8 mouse cellular contexts compared by ENCODE assay signal in genomic region chr6:113333137-113333950, GRCm38 (mm10). TPM values are rescaled to one million over a fixed set of nuclear protein-coding genes. Genes with fewer than 3 reads are reported as not detected.
DNase-seq lines count a peak whose midpoint lies in the region; ATAC-seq and TF ChIP-seq lines count a peak whose summit lies in the region.

No protein-coding gene starts in this region.

- peaks cover 20% of the 10 kb centered on the region for H3K4me1 ChIP-seq in liver, embryonic 16.5 days (ENCODE audit: control insufficient read depth, low read depth, low read length)
- peaks cover 25% of the 10 kb centered on the region for H3K4me1 ChIP-seq in liver, embryonic 12.5 days
- H3K4me1 ChIP-seq in forebrain, embryonic 14.5 days (ENCODE audit: control insufficient read depth, insufficient read depth, low read length), result no peaks in the 10 kb centered on the region; the same call in 1 of the 2 replicates
- peaks cover 5% of the 10 kb centered on the region; the same call in 1 of the 2 replicates for H3K4me1 ChIP-seq in hindbrain, embryonic 15.5 days (replicated peaks)
- H3K4me1 ChIP-seq in neural tube, embryonic 12.5 days, result peaks cover 2% of the 10 kb centered on the region; the same call in 1 of the 2 replicates

- no peak overlapping the region for H3K27ac ChIP-seq in liver, embryonic 16.5 days (ENCODE audit: low read length)
- H3K27ac ChIP-seq in liver, embryonic 12.5 days, result no peak overlapping the region
- H3K27ac ChIP-seq in forebrain, embryonic 14.5 days (ENCODE audit: low read depth, low read length), result peak overlapping the region; percentile 48; the same call in 1 of the 2 replicates
- peak overlapping the region; percentile 54; the same call in 1 of the 2 replicates for H3K27ac ChIP-seq in hindbrain, embryonic 15.5 days (replicated peaks)
- peak overlapping the region; percentile 32; the same call in 1 of the 2 replicates for H3K27ac ChIP-seq in left cerebral cortex, adult 2 months
- no peak overlapping the region for H3K27ac ChIP-seq in neural tube, embryonic 12.5 days

- H3K4me2 ChIP-seq in liver, embryonic 16.5 days (ENCODE audit: low read depth, low read length), result no peak overlapping the region
- H3K4me2 ChIP-seq in liver, embryonic 12.5 days, result no peak overlapping the region
- no peak overlapping the region for H3K4me2 ChIP-seq in forebrain, embryonic 14.5 days (ENCODE audit: low read length)
- no peak overlapping the region for H3K4me2 ChIP-seq in hindbrain, embryonic 15.5 days
- no peak overlapping the region for H3K4me2 ChIP-seq in neural tube, embryonic 12.5 days (replicated peaks)

- no peaks in the 10 kb centered on the region for H3K9me3 ChIP-seq in liver, embryonic 16.5 days (replicated peaks; ENCODE audit: control insufficient read depth, low read length)
- no peaks in the 10 kb centered on the region for H3K9me3 ChIP-seq in liver, embryonic 12.5 days (replicated peaks)
- no peaks in the 10 kb centered on the region for H3K9me3 ChIP-seq in forebrain, embryonic 14.5 days (replicated peaks; ENCODE audit: control insufficient read depth, low read length)
- no peaks in the 10 kb centered on the region for H3K9me3 ChIP-seq in hindbrain, embryonic 15.5 days
- no peaks in the 10 kb centered on the region for H3K9me3 ChIP-seq in neural tube, embryonic 12.5 days

- no peak overlapping the region for H3K9ac ChIP-seq in liver, embryonic 16.5 days (ENCODE audit: low read depth, low read length)
- no peak overlapping the region for H3K9ac ChIP-seq in liver, embryonic 12.5 days
- H3K9ac ChIP-seq in forebrain, embryonic 14.5 days (ENCODE audit: low read length), result no peak overlapping the region
- H3K9ac ChIP-seq in hindbrain, embryonic 15.5 days, result no peak overlapping the region
- no peak overlapping the region for H3K9ac ChIP-seq in neural tube, embryonic 12.5 days

- ATAC-seq in liver, embryonic 16.5 days (ENCODE audit: low read depth), result peak; percentile 35; the same call in 1 of the 2 replicates
- no peak for ATAC-seq in liver, embryonic 12.5 days
- peak; percentile 73 for ATAC-seq in forebrain, embryonic 14.5 days
- peak; percentile 76 for ATAC-seq in hindbrain, embryonic 15.5 days (ENCODE audit: low FRiP score, low read depth)
- peak; percentile 74 for ATAC-seq in neural tube, embryonic 12.5 days (ENCODE audit: low FRiP score, low read depth)

- H3K4me3 ChIP-seq in liver, embryonic 16.5 days (ENCODE audit: low read depth, low read length), result no peak overlapping the region
- no peak overlapping the region for H3K4me3 ChIP-seq in liver, embryonic 12.5 days
- no peak overlapping the region for H3K4me3 ChIP-seq in forebrain, embryonic 14.5 days (ENCODE audit: low read depth, low read length)
- H3K4me3 ChIP-seq in hindbrain, embryonic 15.5 days, result no peak overlapping the region
- no peak overlapping the region for H3K4me3 ChIP-seq in left cerebral cortex, adult 2 months
- no peak overlapping the region for H3K4me3 ChIP-seq in neural tube, embryonic 12.5 days

- no peak for TF ChIP-seq CTCF in left cerebral cortex, adult 2 months (IDR thresholded peaks at IDR 0.05)

- H3K36me3 ChIP-seq in liver, embryonic 16.5 days (ENCODE audit: control insufficient read depth, insufficient read depth), result peaks cover 6% of the 10 kb centered on the region
- peaks cover 70% of the 10 kb centered on the region for H3K36me3 ChIP-seq in liver, embryonic 12.5 days
- H3K36me3 ChIP-seq in forebrain, embryonic 14.5 days (ENCODE audit: control insufficient read depth, insufficient read depth, low read length), result peaks cover 54% of the 10 kb centered on the region
- peaks cover 47% of the 10 kb centered on the region for H3K36me3 ChIP-seq in hindbrain, embryonic 15.5 days
- H3K36me3 ChIP-seq in neural tube, embryonic 12.5 days, result peaks cover 64% of the 10 kb centered on the region

- intact Hi-C loops in left cerebral cortex, adult 2 months (cut with DNase I), result no loop called here

- no peaks in the 10 kb centered on the region for H3K27me3 ChIP-seq in liver, embryonic 16.5 days (ENCODE audit: control insufficient read depth, insufficient read depth, low read depth, low read length)
- H3K27me3 ChIP-seq in liver, embryonic 12.5 days (replicated peaks), result no peaks in the 10 kb centered on the region
- H3K27me3 ChIP-seq in forebrain, embryonic 14.5 days (replicated peaks; ENCODE audit: control insufficient read depth, insufficient read depth, low read length), result no peaks in the 10 kb centered on the region
- H3K27me3 ChIP-seq in hindbrain, embryonic 15.5 days, result no peaks in the 10 kb centered on the region
- no peaks in the 10 kb centered on the region for H3K27me3 ChIP-seq in neural tube, embryonic 12.5 days (replicated peaks)

- 79% methylated on average over 14 of the region's 14 CpGs for WGBS in liver, embryonic 16.5 days (ENCODE audit: insufficient replicate concordance)
- WGBS in liver, embryonic 12.5 days (ENCODE audit: insufficient replicate concordance), result 87% methylated on average over 14 of the region's 14 CpGs
- WGBS in forebrain, embryonic 14.5 days, result 43% methylated on average over 14 of the region's 14 CpGs
- 60% methylated on average over 14 of the region's 14 CpGs for WGBS in hindbrain, embryonic 15.5 days
- WGBS in neural tube, embryonic 12.5 days, result 70% methylated on average over 14 of the region's 14 CpGs

- DNase-seq in forebrain, embryonic 14.5 days (ENCODE audit: low spot score), result peak; percentile 77
- DNase-seq in left cerebral cortex, adult 2 months (ENCODE audit: extremely low spot score in 1 of 2, low spot score in 2 of 2), result peak in 1 of 2 experiments; percentile 55
- no peak for DNase-seq in thymus, postnatal 4 days
- no peak for DNase-seq in gastrocnemius, adult 8-10 months (ENCODE audit: low spot score in 2 of 2)

RNA-seq across cellular contexts. Expression of gene Ogg1, which starts 6.6 kb away (rescaled TPM):
- polyA plus RNA-seq in liver, embryonic 16.5 days (2015; fragmentation: Nextera tagmentation; extraction: Ambion mirVana), result 4.4 and 5.0 TPM in 2 replicates
- 8.7 and 9.1 TPM in 2 replicates for polyA plus RNA-seq in liver, embryonic 12.5 days (2016; fragmentation: Nextera tagmentation; extraction: Ambion mirVana)
- 12.7 and 14.7 TPM in 2 replicates for polyA plus RNA-seq in forebrain, embryonic 14.5 days (2014; fragmentation: Nextera tagmentation; extraction: Ambion mirVana)
- polyA plus RNA-seq in hindbrain, embryonic 15.5 days (2015; fragmentation: Nextera tagmentation; extraction: Ambion mirVana), result 8.5 and 9.3 TPM in 2 replicates
- total RNA-seq in left cerebral cortex, adult 2 months (2021), result 1 to 10 TPM; 6.1 to 7.6 TPM
- 12.6 and 14.3 TPM in 2 replicates for polyA plus RNA-seq in neural tube, embryonic 12.5 days (2016; fragmentation: Nextera tagmentation; extraction: Ambion mirVana)
- 1 to 10 TPM; 4.3 to 7.6 (median 5.2) TPM for total RNA-seq in gastrocnemius, adult 8-10 months (2022)

RNA-seq across cellular contexts. Expression of gene Camk1, which starts 10.4 kb away (rescaled TPM):
- polyA plus RNA-seq in liver, embryonic 16.5 days (2015; fragmentation: Nextera tagmentation; extraction: Ambion mirVana), result 17.0 and 19.7 TPM in 2 replicates
- polyA plus RNA-seq in liver, embryonic 12.5 days (2016; fragmentation: Nextera tagmentation; extraction: Ambion mirVana), result 31.5 TPM in 2 replicates
- polyA plus RNA-seq in forebrain, embryonic 14.5 days (2014; fragmentation: Nextera tagmentation; extraction: Ambion mirVana), result 86.3 and 90.7 TPM in 2 replicates
- 112 and 117 TPM in 2 replicates for polyA plus RNA-seq in hindbrain, embryonic 15.5 days (2015; fragmentation: Nextera tagmentation; extraction: Ambion mirVana)
- total RNA-seq in left cerebral cortex, adult 2 months (2021), result 100 to 1,000 TPM; 115 to 121 TPM
- polyA plus RNA-seq in neural tube, embryonic 12.5 days (2016; fragmentation: Nextera tagmentation; extraction: Ambion mirVana), result 61.9 and 63.6 TPM in 2 replicates
- total RNA-seq in gastrocnemius, adult 8-10 months (2022), result 10 to 100 TPM; 37.4 to 43.2 (median 40.5) TPM

RNA-seq across cellular contexts. Expression of gene Brpf1, which starts 26.4 kb away (rescaled TPM):
- 7.5 and 7.7 TPM in 2 replicates for polyA plus RNA-seq in liver, embryonic 16.5 days (2015; fragmentation: Nextera tagmentation; extraction: Ambion mirVana)
- polyA plus RNA-seq in liver, embryonic 12.5 days (2016; fragmentation: Nextera tagmentation; extraction: Ambion mirVana), result 15.8 and 16.0 TPM in 2 replicates
- polyA plus RNA-seq in forebrain, embryonic 14.5 days (2014; fragmentation: Nextera tagmentation; extraction: Ambion mirVana), result 15.8 and 17.0 TPM in 2 replicates
- 16.3 and 17.1 TPM in 2 replicates for polyA plus RNA-seq in hindbrain, embryonic 15.5 days (2015; fragmentation: Nextera tagmentation; extraction: Ambion mirVana)
- total RNA-seq in left cerebral cortex, adult 2 months (2021), result 10 to 100 TPM; 31.0 to 32.9 TPM
- polyA plus RNA-seq in neural tube, embryonic 12.5 days (2016; fragmentation: Nextera tagmentation; extraction: Ambion mirVana), result 24.9 and 29.9 TPM in 2 replicates
- total RNA-seq in gastrocnemius, adult 8-10 months (2022), result 10 to 100 TPM in 1 of 4 experiments, 1 to 10 TPM in 3; 8.0 to 11.1 (median 9.5) TPM

RNA-seq across cellular contexts. Expression of gene Tada3, which starts 44.3 kb away (rescaled TPM):
- 16.5 and 17.2 TPM in 2 replicates for polyA plus RNA-seq in liver, embryonic 16.5 days (2015; fragmentation: Nextera tagmentation; extraction: Ambion mirVana)
- polyA plus RNA-seq in liver, embryonic 12.5 days (2016; fragmentation: Nextera tagmentation; extraction: Ambion mirVana), result 29.2 and 33.3 TPM in 2 replicates
- polyA plus RNA-seq in forebrain, embryonic 14.5 days (2014; fragmentation: Nextera tagmentation; extraction: Ambion mirVana), result 68.2 and 83.2 TPM in 2 replicates
- 70.7 and 77.5 TPM in 2 replicates for polyA plus RNA-seq in hindbrain, embryonic 15.5 days (2015; fragmentation: Nextera tagmentation; extraction: Ambion mirVana)
- 10 to 100 TPM; 47.0 to 49.6 TPM for total RNA-seq in left cerebral cortex, adult 2 months (2021)
- 62.4 and 64.4 TPM in 2 replicates for polyA plus RNA-seq in neural tube, embryonic 12.5 days (2016; fragmentation: Nextera tagmentation; extraction: Ambion mirVana)
- total RNA-seq in gastrocnemius, adult 8-10 months (2022), result 10 to 100 TPM; 11.6 to 17.1 (median 14.0) TPM

RNA-seq across cellular contexts. Expression of gene Arpc4, which starts 44.6 kb away (rescaled TPM):
- 178 and 179 TPM in 2 replicates for polyA plus RNA-seq in liver, embryonic 16.5 days (2015; fragmentation: Nextera tagmentation; extraction: Ambion mirVana)
- polyA plus RNA-seq in liver, embryonic 12.5 days (2016; fragmentation: Nextera tagmentation; extraction: Ambion mirVana), result 275 and 294 TPM in 2 replicates
- polyA plus RNA-seq in forebrain, embryonic 14.5 days (2014; fragmentation: Nextera tagmentation; extraction: Ambion mirVana), result 265 and 270 TPM in 2 replicates
- 413 and 423 TPM in 2 replicates for polyA plus RNA-seq in hindbrain, embryonic 15.5 days (2015; fragmentation: Nextera tagmentation; extraction: Ambion mirVana)
- 100 to 1,000 TPM; 251 to 255 TPM for total RNA-seq in left cerebral cortex, adult 2 months (2021)
- 352 and 393 TPM in 2 replicates for polyA plus RNA-seq in neural tube, embryonic 12.5 days (2016; fragmentation: Nextera tagmentation; extraction: Ambion mirVana)
- total RNA-seq in gastrocnemius, adult 8-10 months (2022), result 10 to 100 TPM; 50.8 to 57.8 (median 55.8) TPM

Comparison
In these comparisons a context has a peak if more than half of its experiments do, and no peak if none do; other contexts are left out.
1. H3K27ac ChIP-seq: peak in forebrain, embryonic 14.5 days (single experiment), hindbrain, embryonic 15.5 days (single experiment) and left cerebral cortex, adult 2 months (single experiment); none in liver, embryonic 16.5 days (single experiment), liver, embryonic 12.5 days (single experiment) and neural tube, embryonic 12.5 days (single experiment).